Mouse (Mus musculus): Measurements from ENCODE around the gene Iqschfp. TPM values are rescaled to one million over a fixed set of nuclear protein-coding genes. Genes with fewer than 3 reads are reported as not detected.
A peak's percentile ranks its signal among the peaks of the same experiment; 100 is the strongest.

Iqschfp gene
- polyA plus RNA-seq, 2 experiments: 0.33 TPM; not detected in 1

DNA sequence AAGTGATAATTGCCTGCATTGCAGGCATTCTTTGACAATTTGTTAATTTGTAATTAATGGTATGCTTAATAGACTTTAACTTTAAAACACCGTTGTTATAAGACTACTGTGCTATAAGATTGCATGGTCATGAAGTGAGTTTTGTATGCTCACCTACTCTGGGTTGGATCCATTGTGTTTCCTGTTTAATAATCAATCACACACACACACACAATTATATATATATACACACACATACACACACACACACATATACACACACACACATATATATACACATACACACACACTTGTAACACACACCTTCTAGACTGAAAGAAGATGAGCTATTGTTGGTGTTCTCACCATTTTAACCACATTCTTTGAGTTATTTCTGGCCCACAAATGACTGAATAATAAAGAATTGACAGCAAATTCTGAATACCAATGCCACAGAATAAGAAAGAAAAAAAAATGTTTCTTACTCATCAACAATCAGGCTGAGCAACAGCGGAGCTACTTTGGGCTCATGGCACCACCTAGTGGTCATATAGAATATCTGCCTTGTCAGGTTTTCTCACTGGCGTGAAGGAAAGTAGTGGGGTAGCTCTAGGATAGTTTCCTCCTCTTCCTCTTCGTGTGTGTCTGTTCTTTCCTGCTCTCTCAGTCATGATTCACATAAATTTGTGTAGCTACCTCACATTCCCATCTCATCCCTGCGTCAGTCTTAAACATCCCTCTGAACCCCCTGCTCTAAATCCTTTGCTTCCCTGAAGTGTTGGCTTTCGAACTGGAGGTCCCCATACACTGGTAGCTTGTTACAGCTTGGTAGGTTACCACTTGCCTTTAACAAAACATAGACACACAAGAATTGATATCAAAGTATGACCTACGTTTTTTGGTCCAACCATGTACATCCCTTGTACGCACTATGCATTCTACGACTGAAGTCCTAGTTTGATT lies 153.7 kb downstream of the Iqschfp start:
- Histone ChIP-seq H3K36me3 (ENCODE audit: control insufficient read depth, insufficient read depth, low read length) (no peaks in the 10 kb centered on the region), H3K9ac (ENCODE audit: low read depth, low read length, severe bottlenecking) (no peak overlapping the region), H3K4me3 (replicated peaks; ENCODE audit: low read length) (no peak overlapping the region), H3K9me3 (ENCODE audit: control insufficient read depth, low read length) (no peaks in the 10 kb centered on the region), H3K27ac (replicated peaks; ENCODE audit: low read depth, low read length) (no peak overlapping the region), H3K4me2 (replicated peaks; ENCODE audit: low read depth, low read length, severe bottlenecking) (no peak overlapping the region), H3K27me3 (ENCODE audit: control insufficient read depth, insufficient read depth, low read length) (no peaks in the 10 kb centered on the region), H3K4me1 (ENCODE audit: control insufficient read depth, insufficient read depth, low read length) (no peaks in the 10 kb centered on the region)
- ATAC-seq (ENCODE audit: low FRiP score, low read depth): no peak
- TF ChIP-seq POLR2A (IDR thresholded peaks at IDR 0.05; ENCODE audit: borderline replicate concordance, extremely low read depth, insufficient read depth, insufficient read length): no peak
- WGBS: 51% methylated on average over 9 of the region's 9 CpGs
- DNase-seq (ENCODE audit: low spot score): peak; percentile 92

GRCm38 (mm10) chr3:68053538-68053937 lies 161.5 kb downstream of the Iqschfp start:
- no peak overlapping the region for H3K27ac ChIP-seq (replicated peaks; ENCODE audit: low read depth, low read length)
- no peaks in the 10 kb centered on the region for H3K36me3 ChIP-seq (ENCODE audit: control insufficient read depth, insufficient read depth, low read length)
- no peak for TF ChIP-seq POLR2A (IDR thresholded peaks at IDR 0.05; ENCODE audit: borderline replicate concordance, extremely low read depth, insufficient read depth, insufficient read length)
- H3K4me2 ChIP-seq (replicated peaks; ENCODE audit: low read depth, low read length, severe bottlenecking): no peak overlapping the region
- peak; percentile 21 for DNase-seq (ENCODE audit: low spot score)
- no peak for ATAC-seq (ENCODE audit: low FRiP score, low read depth)
- no peaks in the 10 kb centered on the region for H3K4me1 ChIP-seq (ENCODE audit: control insufficient read depth, insufficient read depth, low read length)
- WGBS: 48% methylated on average over 2 of the region's 2 CpGs
- no peak overlapping the region for H3K9ac ChIP-seq (ENCODE audit: low read depth, low read length, severe bottlenecking)
- H3K9me3 ChIP-seq (ENCODE audit: control insufficient read depth, low read length): no peaks in the 10 kb centered on the region
- H3K4me3 ChIP-seq (replicated peaks; ENCODE audit: low read length): no peak overlapping the region
- 0 out of 2 replicates have a peak, but pooled peaks cover 5% of the 10 kb centered on the region for H3K27me3 ChIP-seq (ENCODE audit: control insufficient read depth, insufficient read depth, low read length)

- 0 out of 2 replicates have a peak, but pooled peaks cover 5% of the 10 kb centered on the region for H3K27me3 ChIP-seq (ENCODE audit: control insufficient read depth, insufficient read depth, low read length)
- TF ChIP-seq POLR2A (IDR thresholded peaks at IDR 0.05; ENCODE audit: borderline replicate concordance, extremely low read depth, insufficient read depth, insufficient read length): no peak
- WGBS: 49% methylated on average over 13 of the region's 13 CpGs
- H3K36me3 ChIP-seq (ENCODE audit: control insufficient read depth, insufficient read depth, low read length): no peaks in the 10 kb centered on the region
- H3K9me3 ChIP-seq (ENCODE audit: control insufficient read depth, low read length): no peaks in the 10 kb centered on the region
- DNase-seq (ENCODE audit: low spot score) (no peak), ATAC-seq (ENCODE audit: low FRiP score, low read depth) (no peak)
- no peaks in the 10 kb centered on the region for H3K4me1 ChIP-seq (ENCODE audit: control insufficient read depth, insufficient read depth, low read length)
- no peak overlapping the region for H3K27ac ChIP-seq (replicated peaks; ENCODE audit: low read depth, low read length)
- no peak overlapping the region for H3K4me2 ChIP-seq (replicated peaks; ENCODE audit: low read depth, low read length, severe bottlenecking)
- no peak overlapping the region for H3K9ac ChIP-seq (ENCODE audit: low read depth, low read length, severe bottlenecking)
- H3K4me3 ChIP-seq (replicated peaks; ENCODE audit: low read length): no peak overlapping the region
Measured at GRCm38 (mm10) chr3:68055071-68055470, 163.0 kb downstream of the Iqschfp start.

DNA sequence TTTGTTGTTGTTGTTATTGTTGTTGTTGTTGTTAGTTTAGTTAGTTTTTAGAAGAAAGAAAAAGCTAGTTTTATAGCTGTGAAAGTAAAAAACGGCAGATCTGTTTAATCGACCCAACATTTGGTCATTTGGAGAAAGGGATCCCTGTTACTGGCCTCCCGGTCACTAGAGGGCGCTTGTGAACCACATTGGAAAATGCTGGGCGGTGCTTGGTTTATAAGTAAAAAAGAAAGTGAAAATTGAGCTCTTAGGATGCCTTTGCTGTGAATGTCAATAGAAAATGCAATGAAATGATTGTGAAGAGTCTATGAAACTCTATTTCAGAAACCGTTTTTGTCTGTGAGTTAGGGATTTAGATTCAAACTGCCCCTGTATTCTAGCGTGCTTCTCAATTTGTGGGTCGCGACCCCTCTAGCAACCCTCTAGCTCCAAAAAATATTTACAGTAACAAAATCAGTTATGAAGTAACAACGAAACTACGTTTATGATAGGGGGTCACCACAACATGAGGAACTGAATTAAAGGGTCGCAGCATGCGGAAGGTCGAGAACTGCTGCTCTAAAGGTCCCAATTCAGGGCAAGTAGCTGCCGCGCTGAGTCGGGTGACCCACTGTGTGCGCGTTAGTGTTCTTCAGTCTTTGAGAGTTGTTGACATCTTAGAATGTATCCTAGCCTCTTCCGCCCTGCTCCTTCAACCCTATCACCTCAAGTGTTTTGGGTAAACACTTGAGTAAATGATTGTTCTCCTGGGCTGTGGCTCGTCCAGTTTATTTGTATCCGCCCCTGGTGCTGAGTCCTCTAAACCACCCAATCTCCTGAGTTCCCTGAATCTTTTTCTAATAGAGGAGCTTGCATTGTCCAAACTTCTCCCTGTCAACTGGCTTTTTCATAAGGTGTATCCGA lies 164.6 kb downstream of the Iqschfp start:
- no peak for TF ChIP-seq POLR2A (IDR thresholded peaks at IDR 0.05; ENCODE audit: borderline replicate concordance, extremely low read depth, insufficient read depth, insufficient read length)
- Histone ChIP-seq H3K36me3 (ENCODE audit: control insufficient read depth, insufficient read depth, low read length) (no peaks in the 10 kb centered on the region), H3K4me3 (replicated peaks; ENCODE audit: low read length) (peak overlapping the region; percentile 18), H3K4me2 (replicated peaks; ENCODE audit: low read depth, low read length, severe bottlenecking) (peak overlapping the region; percentile 33; the same call in 1 of the 2 replicates), H3K9ac (ENCODE audit: low read depth, low read length, severe bottlenecking) (no peak overlapping the region), H3K9me3 (ENCODE audit: control insufficient read depth, low read length) (no peaks in the 10 kb centered on the region), H3K4me1 (ENCODE audit: control insufficient read depth, insufficient read depth, low read length) (no peaks in the 10 kb centered on the region), H3K27ac (replicated peaks; ENCODE audit: low read depth, low read length) (no peak overlapping the region), H3K27me3 (ENCODE audit: control insufficient read depth, insufficient read depth, low read length) (0 out of 2 replicates have a peak, but pooled peaks cover 5% of the 10 kb centered on the region)
- DNase-seq (ENCODE audit: low spot score) (peak; percentile 85), ATAC-seq (ENCODE audit: low FRiP score, low read depth) (no peak)
- 53% methylated on average over 23 of the region's 23 CpGs for WGBS

Measured in limb, embryonic 14.5 days (tissue).